Mouse (Mus musculus) stomach, postnatal 0 days (tissue): ENCODE measurements around the gene Sgpl1. TPM values are rescaled to one million over a fixed set of nuclear protein-coding genes. Genes with fewer than 3 reads are reported as not detected.

ENCODE experiments used
- ATAC-seq: fragments of 200-750 bp; cut with Nextera tagmentation; 2 replicates; pipeline ENCODE4 v1.8.0; 2017; ENCODE audit not compliant: low FRiP score, low TSS enrichment
- DNase-seq: peaks from one replicate; pipeline ENCODE4 v3.0.0-alpha.2; 2016; ENCODE audit warnings: low spot score
- H3K27ac ChIP-seq: fragments of 300-500 bp; sonication (generic); replicated peaks from 2 replicates; pipeline ENCODE4 v1.5.1; 2014; ENCODE audit warnings: mild to moderate bottlenecking, control low read depth
- H3K27me3 ChIP-seq: fragments of 300-500 bp; sonication (generic); 2 replicates; pipeline ENCODE4 v1.6.1; 2014; ENCODE audit warnings: low read length; ENCODE audit not compliant: control insufficient read depth, insufficient read depth
- H3K36me3 ChIP-seq: fragments of 300-500 bp; sonication (generic); 2 replicates; pipeline ENCODE4 v1.6.1; 2014; ENCODE audit warnings: low read length, mixed read lengths; ENCODE audit not compliant: control insufficient read depth, insufficient read depth
- H3K4me1 ChIP-seq: fragments of 300-500 bp; sonication (generic); replicated peaks from 2 replicates; pipeline ENCODE4 v1.6.1; 2014; ENCODE audit warnings: antibody characterized with exemption; ENCODE audit not compliant: control insufficient read depth, insufficient read depth
- H3K4me2 ChIP-seq: fragments of 300-500 bp; sonication (generic); replicated peaks from 2 replicates; pipeline ENCODE4 v1.6.1; 2014; ENCODE audit warnings: low read depth, mild to moderate bottlenecking, control low read depth, moderate library complexity
- H3K4me3 ChIP-seq: fragments of 300-500 bp; sonication (generic); 2 replicates; pipeline ENCODE4 v1.5.1; 2014; ENCODE audit warnings: low read depth, low read length, control low read depth
- H3K9ac ChIP-seq: fragments of 300-500 bp; sonication (generic); 2 replicates; pipeline ENCODE4 v1.6.1; 2014; ENCODE audit warnings: mild to moderate bottlenecking, low read length, control low read depth, mixed read lengths
- H3K9me3 ChIP-seq: fragments of 300-500 bp; sonication (generic); 2 replicates; pipeline ENCODE4 v1.6.1; 2016; ENCODE audit warnings: low read length; ENCODE audit not compliant: control insufficient read depth
- CTCF ChIP-seq: IDR thresholded peaks from 2 replicates; pipeline ENCODE4 v1.5.1; 2016; ENCODE audit warnings: antibody characterized with exemption, low read depth, mild to moderate bottlenecking, moderate library complexity
- EP300 ChIP-seq: optimal IDR thresholded peaks from 2 replicates; pipeline ENCODE3; 2016; ENCODE audit warnings: antibody characterized with exemption
- WGBS: fragments of 180-500 bp; shearing (Covaris S2); extraction: QIAGEN DNeasy Blood & Tissue Kit; methylation state at CpG from one replicate; pipeline ENCODE4 v1.1.7; 2014; 5-methylcytosine and 5-hydroxymethylcytosine counted together
- polyA plus RNA-seq: library from polyadenylated mRNA; unstranded; fragments of >200 nt; fragmentation: Nextera tagmentation; extraction: Ambion mirVana; gene quantifications from 2 replicates; pipeline ENCODE4 v1.2.1, GENCODE M21; 2015

Sgpl1 gene
- polyA plus RNA-seq, 1 experiment from 2014 or later, result 25.0 TPM

- Histone ChIP-seq H3K4me3 (no peak overlapping the region), H3K4me1 (no peaks in the 10 kb centered on the region), H3K36me3 (no peaks in the 10 kb centered on the region), H3K9me3 (no peaks in the 10 kb centered on the region), H3K4me2 (no peak overlapping the region), H3K27me3 (no peaks in the 10 kb centered on the region), H3K9ac (no peak overlapping the region), H3K27ac (no peak overlapping the region)
- DNase-seq (no peak), ATAC-seq (no peak)
- TF ChIP-seq CTCF (no peak), EP300 (no peak)
- WGBS, result 75% methylated on average over 2 of the region's 2 CpGs
Measured at GRCm38 (mm10) chr10:61085364-61085763, 62.1 kb downstream of the Sgpl1 start.

DNA sequence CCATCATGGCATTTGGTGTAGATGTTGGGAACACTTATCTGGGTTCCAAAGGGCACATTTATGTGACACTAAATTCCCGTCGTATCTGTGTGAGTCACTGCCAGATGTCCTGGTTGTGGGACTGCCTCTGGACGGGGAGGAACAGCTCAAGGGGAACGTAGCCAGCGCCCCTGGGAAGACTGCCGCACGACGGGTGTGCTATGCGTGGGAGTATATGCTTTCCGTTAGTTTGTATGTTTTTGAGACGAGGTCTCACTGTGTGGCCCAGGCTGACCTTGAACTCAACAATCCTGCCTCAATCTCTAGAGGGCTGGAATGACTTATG is 66.6 kb downstream of the Sgpl1 start:
- Histone ChIP-seq H3K36me3 (no peaks in the 10 kb centered on the region), H3K4me2 (no peak overlapping the region), H3K27me3 (no peaks in the 10 kb centered on the region), H3K27ac (no peak overlapping the region), H3K4me1 (no peaks in the 10 kb centered on the region), H3K9ac (no peak overlapping the region), H3K4me3 (no peak overlapping the region), H3K9me3 (no peaks in the 10 kb centered on the region)
- no peak for ATAC-seq
- WGBS, result 61% methylated on average over 11 of the region's 11 CpGs
- no peak for DNase-seq
- TF ChIP-seq EP300 (no peak), CTCF (no peak)

DNA sequence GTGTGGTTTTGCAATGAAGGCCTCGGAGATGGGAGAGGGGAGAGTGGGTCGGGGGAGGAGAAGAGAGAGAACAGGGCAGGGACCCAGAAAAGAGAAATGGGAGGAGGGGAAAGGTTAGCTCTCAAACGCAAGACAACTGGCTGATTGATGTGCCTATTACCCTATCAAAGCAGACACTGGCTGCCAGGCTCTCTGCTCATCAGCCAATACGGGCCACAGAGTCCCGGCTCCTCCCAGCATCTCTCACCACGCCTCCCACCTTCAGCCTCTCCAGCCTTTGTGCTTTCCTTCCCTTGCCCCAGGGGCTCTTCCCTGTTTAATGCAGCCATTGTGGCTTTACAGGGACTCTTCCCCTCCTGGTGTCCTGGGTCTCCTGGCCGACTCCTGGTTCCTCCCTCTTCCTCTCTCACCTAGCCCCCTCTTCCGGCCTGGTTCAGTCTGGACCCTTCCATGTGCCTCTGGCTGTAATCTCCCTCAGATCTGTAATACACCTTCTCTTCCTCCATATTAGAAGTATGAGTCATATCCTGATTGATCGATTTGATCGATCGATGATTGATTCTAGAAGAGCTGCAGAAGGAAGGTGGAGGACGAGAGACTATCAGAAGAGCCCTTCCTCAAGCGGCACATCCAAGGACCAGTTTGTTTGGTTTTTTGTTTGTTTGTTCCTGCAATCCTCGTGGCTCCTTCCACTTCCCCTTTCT is 67.1 kb downstream of the Sgpl1 start:
- H3K9ac ChIP-seq, result no peak overlapping the region
- no peak overlapping the region for H3K27ac ChIP-seq
- no peak overlapping the region for H3K4me3 ChIP-seq
- H3K4me1 ChIP-seq, result no peaks in the 10 kb centered on the region
- no peaks in the 10 kb centered on the region for H3K27me3 ChIP-seq
- ATAC-seq (peak; percentile 70), DNase-seq (peak; percentile 34)
- no peak for TF ChIP-seq CTCF
- TF ChIP-seq EP300, result no peak
- 43% methylated on average over 14 of the region's 14 CpGs for WGBS
- no peaks in the 10 kb centered on the region for H3K9me3 ChIP-seq
- H3K36me3 ChIP-seq, result no peaks in the 10 kb centered on the region
- 0 out of 2 replicates have a peak overlapping the region, but pooled peaks have one; percentile 6 for H3K4me2 ChIP-seq

DNA sequence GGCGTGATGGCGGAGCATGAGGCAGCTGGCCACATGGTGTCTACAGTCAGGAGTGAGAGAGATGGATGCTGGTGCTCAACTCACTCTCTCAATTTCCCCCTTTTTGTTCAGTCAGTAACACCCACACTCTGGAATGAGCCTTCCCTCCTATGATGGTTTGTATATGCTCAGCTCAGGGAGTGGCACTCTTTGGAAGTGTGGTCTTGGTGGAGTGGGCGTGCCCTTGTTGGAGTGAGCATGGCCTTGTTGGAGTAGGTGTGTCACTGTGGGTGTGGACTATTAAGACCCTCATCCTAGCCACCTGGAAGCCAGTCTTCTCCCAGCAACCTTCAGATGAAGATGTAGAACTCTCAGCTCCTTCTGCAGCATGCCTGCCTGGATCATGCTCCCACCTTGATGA is 71.9 kb downstream of the Sgpl1 start:
- ATAC-seq, result no peak
- no peak overlapping the region for H3K4me3 ChIP-seq
- TF ChIP-seq EP300, result no peak
- no peak for TF ChIP-seq CTCF

GRCm38 (mm10) chr10:61074643-61075042 is 72.9 kb downstream of the Sgpl1 start:
- Histone ChIP-seq H3K27ac (no peak overlapping the region), H3K9me3 (no peaks in the 10 kb centered on the region), H3K9ac (no peak overlapping the region), H3K4me3 (no peak overlapping the region), H3K27me3 (no peaks in the 10 kb centered on the region), H3K36me3 (no peaks in the 10 kb centered on the region), H3K4me1 (no peaks in the 10 kb centered on the region), H3K4me2 (no peak overlapping the region)
- WGBS, result 0% methylated on average over 1 of the region's 1 CpGs
- DNase-seq (no peak), ATAC-seq (no peak)
- TF ChIP-seq EP300 (no peak), CTCF (no peak)

More for the DNA sequence above, 71.9 kb downstream of the Sgpl1 start:
- DNase-seq, result no peak
- Histone ChIP-seq H3K4me2 (no peak overlapping the region), H3K9ac (no peak overlapping the region), H3K9me3 (no peaks in the 10 kb centered on the region), H3K36me3 (no peaks in the 10 kb centered on the region), H3K4me1 (no peaks in the 10 kb centered on the region), H3K27me3 (no peaks in the 10 kb centered on the region), H3K27ac (no peak overlapping the region)
- 86% methylated on average over 3 of the region's 3 CpGs for WGBS

- 16% methylated on average over 16 of the region's 16 CpGs for WGBS
- H3K4me3 ChIP-seq, result no peak overlapping the region
Measured at GRCm38 (mm10) chr10:61072324-61072723, 75.2 kb downstream of the Sgpl1 start.

More at GRCm38 (mm10) chr10:61072324-61072723, 75.2 kb downstream of the Sgpl1 start:
- no peak for TF ChIP-seq EP300
- TF ChIP-seq CTCF, result peak; percentile 86
- Histone ChIP-seq H3K9me3 (no peaks in the 10 kb centered on the region), H3K27me3 (no peaks in the 10 kb centered on the region), H3K4me1 (no peaks in the 10 kb centered on the region), H3K27ac (no peak overlapping the region), H3K4me2 (no peak overlapping the region), H3K36me3 (no peaks in the 10 kb centered on the region), H3K9ac (no peak overlapping the region)
- ATAC-seq (no peak), DNase-seq (peak; percentile 63)
